Mouse (Mus musculus) A20 (cell line): ENCODE data around the gene Prodh2.
"Not testable (repeated sequence)": the region's sequence is repeated elsewhere in the genome, so short reads cannot be mapped to it uniquely, and the experiment has no call there.

Experiments used
- DNase-seq: peaks from one replicate; pipeline ENCODE4 v3.0.0-alpha.2; 2011; ENCODE audit warnings: low read depth, low spot score

Gene Prodh2

GRCm38 (mm10) chr7:30490251-30490956, 3.0 kb upstream of the Prodh2 start:
- DNase-seq = peak; percentile 64

DNA sequence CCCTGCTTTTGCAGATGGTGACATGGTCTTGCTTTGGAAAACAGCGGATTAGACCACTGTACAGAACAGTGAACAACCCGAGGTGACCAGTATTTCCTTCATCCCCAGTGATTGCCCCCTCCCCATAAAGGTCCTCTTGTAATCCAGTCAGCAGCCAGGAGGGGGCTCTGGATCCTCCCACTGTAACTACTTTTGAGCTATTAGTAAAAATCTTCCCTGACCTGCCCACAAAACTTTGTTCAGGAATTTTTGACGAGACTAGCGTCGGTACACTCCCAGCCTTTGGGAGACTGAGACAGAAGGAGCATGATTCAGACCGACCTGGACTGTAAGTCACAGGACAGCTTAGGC, 2.5 kb upstream of the Prodh2 start:
- no peak for DNase-seq

- DNase-seq = peak; percentile 74
These were observed 657 bp upstream of the Prodh2 start for GRCm38 (mm10) chr7:30492765-30493164.

GRCm38 (mm10) chr7:30495506-30496042, 2.2 kb downstream of the Prodh2 start:
- DNase-seq = not testable (repeated sequence)

GRCm38 (mm10) chr7:30501159-30501558, 7.7 kb downstream of the Prodh2 start:
- DNase-seq = not testable (repeated sequence)

GRCm38 (mm10) chr7:30508061-30508460, 14.6 kb downstream of the Prodh2 start:
- no peak for DNase-seq

DNA sequence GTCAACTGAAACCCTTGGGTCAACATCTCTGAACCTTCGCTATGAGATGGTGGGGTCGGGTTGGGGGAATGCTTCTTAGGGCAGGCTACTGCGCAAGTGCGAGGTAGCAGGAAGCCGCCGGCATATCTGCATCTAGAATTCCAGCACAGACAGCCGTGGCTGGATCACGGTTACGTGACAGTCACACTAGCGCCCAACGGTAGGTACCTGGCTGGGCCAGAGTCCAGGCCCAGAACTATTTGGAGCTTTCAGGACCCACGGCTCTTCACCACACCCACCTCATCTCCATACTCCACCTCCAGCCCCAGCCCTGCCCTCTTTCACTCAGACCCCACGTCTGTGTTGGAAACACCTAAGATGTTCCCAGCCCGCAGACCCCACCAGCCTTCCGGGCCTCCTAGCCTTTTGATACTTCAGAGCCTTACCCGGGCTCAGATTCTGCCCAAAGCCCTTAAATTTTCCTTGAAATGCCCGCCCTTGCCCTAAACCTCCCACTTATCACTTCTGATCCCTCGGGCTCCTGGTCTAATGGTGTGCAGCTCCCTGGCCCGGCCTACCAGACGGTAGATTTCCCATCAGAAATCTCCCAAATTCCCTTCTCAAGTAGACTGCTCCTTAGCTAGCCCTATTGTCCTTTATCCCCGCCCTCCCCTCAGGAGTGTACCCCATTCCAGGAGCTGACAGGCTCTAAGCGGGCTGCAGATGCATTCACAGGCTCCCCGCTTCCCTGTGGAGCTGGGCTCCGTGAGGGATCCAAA, 21.8 kb downstream of the Prodh2 start:
- DNase-seq = no peak

DNA sequence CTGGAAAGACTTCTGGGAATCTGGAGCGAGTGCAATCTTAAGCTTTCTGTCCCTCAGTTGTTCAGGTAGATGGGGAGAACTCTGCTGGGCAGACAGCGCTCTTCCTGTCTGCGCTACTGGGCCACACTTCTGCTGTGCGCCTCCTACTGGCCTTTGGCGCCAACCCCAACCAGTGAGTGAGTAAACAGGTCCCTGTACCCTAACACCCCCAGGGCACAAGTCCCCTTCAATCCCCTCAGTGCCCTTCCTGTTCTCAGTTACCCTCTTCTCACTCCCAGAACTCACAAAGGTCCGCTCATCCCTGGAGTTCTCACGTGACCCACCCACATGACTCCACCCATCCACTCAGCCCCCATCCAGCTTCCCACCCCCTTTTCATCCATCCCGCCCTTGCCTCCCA, 24.9 kb downstream of the Prodh2 start:
- peak; percentile 17 for DNase-seq

DNA sequence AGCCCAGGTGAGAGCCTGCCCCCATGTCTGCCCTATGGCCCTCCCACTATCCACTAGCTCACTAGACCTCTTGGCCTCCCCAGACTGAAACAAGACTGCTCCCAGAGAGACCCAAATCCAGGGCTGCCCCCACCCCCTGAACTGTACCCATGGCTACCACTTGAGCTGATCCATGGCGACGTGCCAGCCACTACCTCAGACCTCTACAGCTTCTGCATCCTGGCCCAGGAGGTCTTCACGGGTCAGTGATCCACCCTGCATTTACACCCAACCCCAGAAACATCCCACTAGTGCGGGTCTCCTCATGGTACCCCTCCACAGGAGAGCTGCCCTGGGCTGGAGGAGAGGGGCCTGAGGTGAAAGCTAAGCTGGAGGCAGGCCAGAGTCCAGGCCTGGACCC, 27.0 kb downstream of the Prodh2 start:
- DNase-seq = no peak

- DNase-seq = no peak
These were observed 27.4 kb downstream of the Prodh2 start for GRCm38 (mm10) chr7:30520856-30521255.

GRCm38 (mm10) chr7:30522871-30523270, 29.4 kb downstream of the Prodh2 start:
- no peak for DNase-seq

- DNase-seq = no peak
These were observed 31.1 kb downstream of the Prodh2 start for GRCm38 (mm10) chr7:30524487-30524886.

DNA sequence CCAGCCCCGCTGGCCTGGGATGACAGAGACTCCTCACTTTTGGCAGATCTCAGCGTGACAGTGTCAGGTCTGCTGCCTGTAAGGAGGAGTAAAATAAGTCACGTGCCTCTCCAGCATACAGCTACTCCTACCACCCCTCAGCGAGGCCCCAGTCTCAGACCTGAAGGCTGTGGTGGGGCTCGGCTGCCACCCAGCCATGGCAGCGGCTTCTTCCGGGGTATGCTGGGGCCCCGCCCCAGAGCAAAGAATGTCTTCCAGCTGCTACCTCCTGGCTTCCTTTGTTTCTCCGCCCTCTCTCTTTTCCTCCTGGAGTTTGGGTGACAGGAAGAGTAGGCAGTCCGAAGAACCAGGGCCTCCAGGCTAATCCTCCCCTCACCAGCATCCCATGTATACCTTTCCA, 32.5 kb downstream of the Prodh2 start:
- no peak for DNase-seq

DNA sequence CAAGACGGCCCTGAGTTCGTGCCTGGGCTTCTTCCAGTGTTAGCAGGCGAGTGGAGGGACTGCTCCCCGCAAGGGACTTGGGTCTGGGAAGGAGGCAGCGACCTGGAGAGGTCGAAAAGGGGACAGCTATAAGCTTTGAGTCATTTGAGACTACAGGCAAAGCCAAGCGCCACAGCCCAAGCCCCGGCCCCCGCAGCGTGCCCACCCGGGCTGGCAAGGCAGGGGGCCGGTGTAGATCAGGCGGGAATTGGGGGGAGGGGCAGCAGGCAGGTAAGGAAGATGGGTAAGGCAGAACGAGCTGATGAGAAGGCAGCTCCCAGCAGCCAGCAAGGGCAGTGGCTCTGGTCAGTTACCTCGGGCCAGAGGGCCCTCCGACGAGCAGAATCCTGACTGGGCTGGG, 33.0 kb downstream of the Prodh2 start:
- DNase-seq = no peak

- DNase-seq = no peak
These were observed 33.6 kb downstream of the Prodh2 start for GRCm38 (mm10) chr7:30526981-30527380.

DNA sequence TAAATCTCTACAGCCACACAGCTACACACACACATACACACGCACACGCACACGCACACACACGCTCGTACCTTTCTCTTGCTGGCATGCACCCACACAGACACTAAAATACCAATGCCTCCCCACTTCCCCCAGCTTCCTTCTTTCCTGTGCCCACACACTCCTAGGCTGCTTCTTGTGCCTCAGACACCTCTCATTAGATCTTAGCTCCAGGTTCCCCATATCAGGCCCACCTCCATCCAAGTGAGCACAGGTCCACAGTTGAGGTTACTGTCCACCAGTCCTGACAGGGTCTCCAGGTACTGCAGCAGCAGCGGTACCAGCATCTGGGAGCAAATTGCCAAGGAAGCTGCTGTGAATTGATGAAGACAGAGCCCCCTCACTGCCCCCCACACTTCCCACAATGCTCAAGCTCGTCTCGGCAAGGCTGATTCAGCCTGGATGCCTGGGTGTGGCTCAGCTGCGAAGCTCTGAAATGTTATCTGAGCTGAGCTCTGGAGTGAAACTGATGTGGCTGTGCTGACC, 37.9 kb downstream of the Prodh2 start:
- DNase-seq = no peak

DNA sequence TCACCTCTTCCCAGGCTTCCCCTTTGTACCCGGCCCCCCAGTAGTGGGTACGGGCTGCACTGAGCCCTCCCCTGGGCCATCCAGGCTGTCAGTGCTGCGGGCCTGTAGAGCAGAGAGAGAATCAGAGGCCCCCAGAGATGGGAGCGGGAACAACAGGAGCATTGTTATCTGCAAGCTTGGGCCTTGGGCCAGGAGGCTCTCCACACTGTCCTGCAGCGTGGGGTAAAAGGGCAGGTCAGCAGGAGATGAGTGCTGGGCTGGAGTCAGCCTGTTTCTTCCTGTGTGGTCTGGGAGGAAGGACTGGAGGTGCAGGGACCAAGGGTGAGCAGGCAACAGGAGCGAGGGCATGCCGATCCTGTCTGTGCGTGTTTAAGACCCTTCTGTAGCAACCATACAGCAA, 39.5 kb downstream of the Prodh2 start:
- DNase-seq = no peak

DNA sequence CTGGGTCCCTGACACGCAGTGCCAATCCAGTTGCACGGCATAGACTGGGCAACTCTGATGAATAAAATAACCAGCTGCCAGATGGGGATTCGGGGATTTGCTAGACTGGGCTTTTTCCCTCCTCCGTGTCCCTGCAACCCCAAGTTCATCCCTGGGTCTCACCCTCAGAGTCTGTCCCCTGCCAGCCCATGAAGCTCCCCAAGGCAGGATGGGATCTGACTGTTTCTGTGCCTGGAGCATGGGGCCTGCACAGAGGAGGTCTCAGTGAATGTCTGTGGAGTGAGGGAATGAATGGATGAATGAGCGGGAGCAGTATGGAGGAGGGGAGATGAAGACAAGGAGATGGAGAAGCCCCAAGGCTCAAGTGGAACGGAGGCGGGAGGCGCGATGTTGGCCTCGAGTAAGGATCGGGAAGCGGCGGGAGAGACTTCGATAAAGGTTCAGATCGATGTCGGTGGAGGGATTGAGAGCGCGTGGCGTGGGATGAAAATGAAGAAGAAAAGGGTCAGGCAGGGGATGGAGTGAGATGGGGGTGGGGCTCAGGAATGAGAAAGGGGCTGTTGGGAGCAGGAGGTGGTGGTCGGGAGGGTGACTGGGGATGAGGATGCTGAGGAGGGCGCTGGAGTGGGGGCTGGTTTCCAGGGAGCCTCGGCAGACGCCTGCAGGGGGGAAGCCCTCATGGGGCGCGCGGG, 40.7 kb downstream of the Prodh2 start:
- no peak for DNase-seq

GRCm38 (mm10) chr7:30534633-30535577, 41.5 kb downstream of the Prodh2 start, which contains the start of gene Arhgap33:
TSS of gene Arhgap33 (minus strand) at chr7:30535060.
- DNase-seq = peak; percentile 99

- no peak for DNase-seq
These were observed 47.1 kb downstream of the Prodh2 start for GRCm38 (mm10) chr7:30540572-30540971.

DNA sequence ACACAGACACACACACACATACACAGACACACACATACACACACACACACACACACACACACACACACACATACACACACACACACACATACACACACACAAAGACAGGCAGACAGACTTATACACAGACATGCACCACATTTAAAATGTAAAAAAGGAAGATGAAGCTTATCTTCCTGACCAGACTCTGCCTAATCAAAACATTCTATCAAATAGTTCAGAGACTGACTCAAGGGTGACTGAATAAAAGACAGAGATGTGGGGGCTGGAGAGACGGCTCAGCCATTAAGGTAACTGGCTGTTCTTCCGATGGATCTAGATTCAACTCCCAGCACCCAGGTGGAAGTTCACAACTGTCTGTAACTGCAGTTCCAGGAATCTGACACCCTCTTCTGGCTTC, 50.9 kb downstream of the Prodh2 start:
- DNase-seq = no peak
